Mouse (Mus musculus): Measurements from ENCODE around the gene Pknox1. TPM values are rescaled to one million over a fixed set of nuclear protein-coding genes. Genes with fewer than 3 reads are reported as not detected.
"Not testable (repeated sequence)": the region's sequence is repeated elsewhere in the genome, so short reads cannot be mapped to it uniquely, and the experiment has no call there.

Gene Pknox1
- polyA plus RNA-seq, 1 experiment from 2014 or later: 60.2 TPM

DNA sequence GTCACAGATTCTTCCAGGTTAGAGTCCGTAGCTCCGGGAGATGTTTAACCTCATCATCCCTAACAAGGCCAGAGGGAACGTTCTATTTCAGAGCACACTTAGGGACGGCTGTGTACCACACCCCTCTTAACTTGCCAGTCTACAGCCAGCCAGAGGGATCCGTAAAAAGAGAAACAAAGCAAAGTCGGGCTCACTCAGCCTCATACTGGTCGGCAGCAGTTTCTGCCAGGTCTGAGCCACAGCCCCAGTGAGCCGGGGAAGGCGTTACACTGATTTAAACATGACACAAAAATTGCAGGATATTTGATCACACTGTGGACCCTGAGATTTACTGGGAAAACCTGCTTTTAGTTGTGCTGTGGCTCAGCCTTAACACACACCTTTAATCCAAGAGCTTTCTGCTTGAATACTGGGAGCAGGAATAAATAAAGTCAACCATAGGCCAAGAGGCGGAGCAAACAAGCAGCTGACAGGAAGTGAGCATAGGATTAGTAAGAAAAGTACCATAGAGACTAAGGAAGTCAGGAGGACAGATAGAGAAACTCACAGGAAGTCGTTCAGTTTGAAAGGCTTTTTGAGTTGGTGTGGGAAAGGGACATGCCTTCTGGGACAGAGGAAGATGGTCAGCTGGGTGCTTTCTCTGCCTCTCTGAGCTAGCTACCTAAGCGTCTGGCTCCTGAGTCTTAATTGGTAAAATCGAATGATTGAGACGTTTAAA, 32.9 kb upstream of the Pknox1 start:
- Histone ChIP-seq H3K9ac (replicated peaks; ENCODE audit: low read depth, low read length) (no peak overlapping the region), H3K4me3 (ENCODE audit: low read depth, low read length) (no peak overlapping the region), H3K27me3 (ENCODE audit: control insufficient read depth, insufficient read depth, low read length) (no peaks in the 10 kb centered on the region), H3K9me3 (ENCODE audit: control insufficient read depth, low read length) (no peaks in the 10 kb centered on the region), H3K36me3 (ENCODE audit: control insufficient read depth, insufficient read depth, low read length) (peaks cover 30% of the 10 kb centered on the region), H3K4me2 (ENCODE audit: low read depth, low read length) (no peak overlapping the region), H3K27ac (ENCODE audit: low read depth, low read length) (no peak overlapping the region), H3K4me1 (ENCODE audit: control insufficient read depth, insufficient read depth, low read length) (peaks cover 10% of the 10 kb centered on the region)
- ATAC-seq (ENCODE audit: low read depth): no peak
- 88% methylated on average over 14 of the region's 14 CpGs for WGBS

DNA sequence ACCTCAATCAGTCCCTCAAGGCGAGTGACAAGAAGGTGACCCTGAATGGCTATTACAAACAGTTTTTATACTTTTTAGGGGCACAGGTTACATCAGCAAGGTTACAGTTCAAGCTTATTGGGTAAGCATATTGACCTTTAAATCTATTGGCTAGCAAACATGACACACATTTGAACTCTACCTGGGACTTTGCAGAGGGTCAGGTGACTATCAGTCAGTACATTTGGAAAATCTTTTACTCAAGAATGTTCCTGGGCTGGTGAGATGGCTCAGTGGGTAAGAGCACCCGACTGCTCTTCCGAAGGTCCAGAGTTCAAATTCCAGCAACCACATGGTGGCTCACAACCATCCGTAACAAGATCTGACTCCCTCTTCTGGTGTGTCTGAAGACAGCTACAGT, 32.2 kb upstream of the Pknox1 start:
- H3K4me2 ChIP-seq (ENCODE audit: low read depth, low read length); H3K9me3 ChIP-seq (ENCODE audit: control insufficient read depth, low read length); H3K27ac ChIP-seq (ENCODE audit: low read depth, low read length); H3K27me3 ChIP-seq (ENCODE audit: control insufficient read depth, insufficient read depth, low read length); ATAC-seq (ENCODE audit: low read depth); H3K9ac ChIP-seq (replicated peaks; ENCODE audit: low read depth, low read length); H3K4me3 ChIP-seq (ENCODE audit: low read depth, low read length): not testable (repeated sequence)
- 96% methylated on average over 3 of the region's 4 CpGs for WGBS
- Histone ChIP-seq H3K4me1 (ENCODE audit: control insufficient read depth, insufficient read depth, low read length) (peaks cover 10% of the 10 kb centered on the region), H3K36me3 (ENCODE audit: control insufficient read depth, insufficient read depth, low read length) (peaks cover 27% of the 10 kb centered on the region)

DNA sequence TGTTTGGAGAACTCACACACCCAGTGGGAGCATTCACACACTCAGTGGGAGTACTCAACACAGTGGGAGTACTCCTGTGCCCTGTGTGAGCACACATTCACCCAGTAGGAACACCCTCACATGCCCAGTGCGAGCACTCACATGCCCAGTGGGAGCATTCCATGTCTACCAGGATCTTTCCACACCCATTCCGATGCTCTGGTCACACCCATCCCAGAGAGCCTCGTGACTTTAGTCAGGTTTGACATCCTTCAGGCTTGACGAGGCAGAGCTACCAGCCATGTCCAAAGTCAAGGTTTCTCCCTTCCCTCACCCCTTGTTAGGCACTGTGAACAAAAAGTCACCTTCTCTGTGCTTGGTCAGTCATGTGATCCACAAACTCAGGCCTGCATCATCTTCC, 29.2 kb upstream of the Pknox1 start:
- Histone ChIP-seq H3K9ac (replicated peaks; ENCODE audit: low read depth, low read length) (peak overlapping the region; percentile 21; the same call in 1 of the 2 replicates), H3K27me3 (ENCODE audit: control insufficient read depth, insufficient read depth, low read length) (no peaks in the 10 kb centered on the region)

DNA sequence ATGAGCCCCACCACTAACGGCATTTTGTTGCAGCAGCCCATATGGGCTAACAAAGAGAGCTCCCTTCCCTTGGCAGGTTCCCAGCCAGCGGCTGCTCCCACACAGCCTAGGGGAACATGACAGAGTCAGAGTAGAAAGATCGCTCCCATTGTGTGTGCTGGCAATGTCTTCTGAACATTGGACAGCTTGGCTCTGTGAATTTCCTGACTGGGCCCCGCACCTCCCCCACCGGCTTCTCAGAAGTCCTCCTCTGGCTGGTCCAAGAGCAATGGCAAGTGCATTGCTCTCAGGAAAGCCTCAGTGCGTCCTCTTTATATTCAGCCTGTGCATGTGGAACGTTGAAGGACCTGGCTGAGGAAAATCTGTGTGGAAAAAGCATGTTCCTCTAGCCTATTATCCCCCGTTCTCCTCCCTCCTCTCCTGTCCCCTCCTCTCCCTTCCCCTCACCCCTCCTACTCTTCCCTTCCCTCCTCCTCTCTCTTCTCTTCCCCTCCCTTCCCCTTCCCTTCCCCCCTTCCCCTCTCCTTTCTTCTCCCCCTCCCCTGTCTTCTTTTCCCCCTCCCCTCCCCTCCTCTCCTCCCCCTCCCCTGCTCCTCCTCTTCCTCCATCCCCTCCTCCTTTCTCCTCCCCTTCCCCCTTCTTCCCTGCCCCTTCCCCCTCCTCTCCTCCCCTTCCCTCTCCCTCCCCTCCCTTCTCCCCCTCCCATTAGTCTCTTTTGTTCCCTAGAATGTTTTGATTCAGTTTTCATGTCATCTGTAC, 28.5 kb upstream of the Pknox1 start:
- peaks cover 17% of the 10 kb centered on the region for H3K4me1 ChIP-seq (ENCODE audit: control insufficient read depth, insufficient read depth, low read length)
- WGBS: 16% methylated on average over 8 of the region's 8 CpGs
- no peak overlapping the region for H3K4me3 ChIP-seq (ENCODE audit: low read depth, low read length)
- no peaks in the 10 kb centered on the region for H3K9me3 ChIP-seq (ENCODE audit: control insufficient read depth, low read length)
- peak; percentile 89; the same call in 1 of the 2 replicates for ATAC-seq (ENCODE audit: low read depth)
- H3K4me2 ChIP-seq (ENCODE audit: low read depth, low read length): peak overlapping the region; percentile 11; the same call in 1 of the 2 replicates
- peaks cover 2% of the 10 kb centered on the region; the same call in 1 of the 2 replicates for H3K36me3 ChIP-seq (ENCODE audit: control insufficient read depth, insufficient read depth, low read length)
- H3K27me3 ChIP-seq (ENCODE audit: control insufficient read depth, insufficient read depth, low read length): no peaks in the 10 kb centered on the region
- H3K9ac ChIP-seq (replicated peaks; ENCODE audit: low read depth, low read length): peak overlapping the region; percentile 21; the same call in 1 of the 2 replicates
- H3K27ac ChIP-seq (ENCODE audit: low read depth, low read length): peak overlapping the region; percentile 86

More for the DNA sequence above, 29.2 kb upstream of the Pknox1 start:
- ATAC-seq (ENCODE audit: low read depth): peak; percentile 36; the same call in 1 of the 2 replicates
- Histone ChIP-seq H3K9me3 (ENCODE audit: control insufficient read depth, low read length) (no peaks in the 10 kb centered on the region), H3K4me1 (ENCODE audit: control insufficient read depth, insufficient read depth, low read length) (peaks cover 14% of the 10 kb centered on the region), H3K4me2 (ENCODE audit: low read depth, low read length) (peak overlapping the region; percentile 11; the same call in 1 of the 2 replicates), H3K4me3 (ENCODE audit: low read depth, low read length) (no peak overlapping the region), H3K27ac (ENCODE audit: low read depth, low read length) (peak overlapping the region; percentile 86), H3K36me3 (ENCODE audit: control insufficient read depth, insufficient read depth, low read length) (peaks cover 6% of the 10 kb centered on the region; the same call in 1 of the 2 replicates)
- 65% methylated on average over 4 of the region's 4 CpGs for WGBS

DNA sequence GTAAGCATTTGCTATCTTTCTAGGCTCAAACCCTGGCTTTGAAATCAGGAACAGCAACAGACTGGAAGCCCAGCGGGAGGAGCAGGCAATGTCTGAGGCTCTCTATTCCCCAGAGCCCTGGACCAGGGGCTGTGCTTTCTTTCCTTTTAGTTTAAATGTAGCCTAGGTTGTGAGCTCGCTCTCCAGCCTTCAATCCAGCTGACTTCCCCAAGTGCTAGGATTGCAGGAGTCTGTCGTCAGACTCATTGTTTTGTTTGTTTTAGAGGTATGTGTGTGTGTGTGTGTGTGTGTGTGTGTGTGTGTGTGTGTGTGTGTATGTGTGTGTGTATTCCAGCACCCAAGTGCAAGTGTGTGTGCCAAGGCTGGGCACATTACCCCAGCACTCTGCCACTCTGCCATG, 24.4 kb upstream of the Pknox1 start:
- Histone ChIP-seq H3K9ac (replicated peaks; ENCODE audit: low read depth, low read length) (no peak overlapping the region), H3K27me3 (ENCODE audit: control insufficient read depth, insufficient read depth, low read length) (no peaks in the 10 kb centered on the region), H3K4me3 (ENCODE audit: low read depth, low read length) (no peak overlapping the region), H3K4me2 (ENCODE audit: low read depth, low read length) (no peak overlapping the region), H3K9me3 (ENCODE audit: control insufficient read depth, low read length) (no peaks in the 10 kb centered on the region), H3K4me1 (ENCODE audit: control insufficient read depth, insufficient read depth, low read length) (peaks cover 22% of the 10 kb centered on the region), H3K36me3 (ENCODE audit: control insufficient read depth, insufficient read depth, low read length) (no peaks in the 10 kb centered on the region), H3K27ac (ENCODE audit: low read depth, low read length) (peak overlapping the region; percentile 29; the same call in 1 of the 2 replicates)
- 48% methylated on average over 3 of the region's 3 CpGs for WGBS
- no peak for ATAC-seq (ENCODE audit: low read depth)

DNA sequence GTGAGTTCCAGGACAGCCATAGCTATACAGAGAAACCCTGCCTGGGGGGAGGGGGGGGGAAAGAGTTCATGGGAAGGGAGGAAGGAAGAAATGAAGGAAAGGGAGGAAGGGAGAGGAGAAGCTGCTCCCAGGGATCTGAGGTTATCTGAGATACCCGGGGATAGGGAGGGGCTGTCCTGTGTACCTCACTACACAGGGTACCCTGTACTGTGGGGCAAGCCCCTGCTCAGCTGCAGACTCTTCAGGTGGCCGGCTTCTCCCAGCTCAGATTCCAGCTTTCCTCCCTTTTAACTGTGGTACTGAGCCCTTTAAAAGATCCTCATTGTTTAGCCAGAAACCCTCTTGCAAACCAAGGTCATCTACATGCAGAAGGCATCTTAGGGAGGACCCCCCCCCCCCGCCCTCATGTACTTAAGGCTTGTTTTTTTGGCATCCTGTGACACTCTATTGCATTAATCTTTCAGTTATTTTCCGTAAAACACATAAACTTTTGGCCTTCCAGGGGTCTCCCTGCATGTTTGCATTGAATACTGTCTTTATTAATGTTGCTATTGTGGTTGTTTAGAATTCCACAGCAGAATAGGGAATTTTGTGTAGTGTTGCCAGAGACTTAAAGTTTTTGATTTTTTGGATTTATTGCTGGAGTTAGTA, 23.6 kb upstream of the Pknox1 start:
- 40% methylated on average over 4 of the region's 4 CpGs for WGBS
- peak overlapping the region; percentile 44; the same call in 1 of the 2 replicates for H3K27ac ChIP-seq (ENCODE audit: low read depth, low read length)

DNA sequence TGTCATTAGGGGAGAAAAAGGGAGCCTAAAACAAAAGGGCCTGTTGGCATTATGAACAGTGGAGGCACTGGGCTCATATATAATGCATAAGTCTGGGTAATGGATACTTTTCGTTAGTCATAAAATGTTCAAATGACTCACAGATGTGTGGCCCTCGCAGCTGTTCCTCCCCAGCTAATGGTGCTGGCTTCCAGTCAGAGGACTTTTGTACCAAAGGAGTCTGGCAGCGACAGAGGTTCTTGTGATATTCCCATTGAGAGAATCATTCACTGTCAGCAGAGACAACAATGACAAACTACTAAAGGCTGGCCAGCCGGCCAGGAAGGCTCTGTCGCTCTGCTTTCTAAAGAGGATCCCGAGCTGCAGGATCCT, 23.1 kb upstream of the Pknox1 start:
- 4% methylated on average over 6 of the region's 6 CpGs for WGBS
- H3K9me3 ChIP-seq (ENCODE audit: control insufficient read depth, low read length): no peaks in the 10 kb centered on the region
- H3K27ac ChIP-seq (ENCODE audit: low read depth, low read length): peak overlapping the region; percentile 44; the same call in 1 of the 2 replicates
- H3K27me3 ChIP-seq (ENCODE audit: control insufficient read depth, insufficient read depth, low read length): no peaks in the 10 kb centered on the region
- ATAC-seq (ENCODE audit: low read depth): peak; percentile 68; the same call in 1 of the 2 replicates
- no peaks in the 10 kb centered on the region for H3K36me3 ChIP-seq (ENCODE audit: control insufficient read depth, insufficient read depth, low read length)
- no peak overlapping the region for H3K4me2 ChIP-seq (ENCODE audit: low read depth, low read length)
- peaks cover 12% of the 10 kb centered on the region; the same call in 1 of the 2 replicates for H3K4me1 ChIP-seq (ENCODE audit: control insufficient read depth, insufficient read depth, low read length)
- H3K4me3 ChIP-seq (ENCODE audit: low read depth, low read length): no peak overlapping the region
- no peak overlapping the region for H3K9ac ChIP-seq (replicated peaks; ENCODE audit: low read depth, low read length)

More for the DNA sequence above, 23.6 kb upstream of the Pknox1 start:
- Histone ChIP-seq H3K9ac (replicated peaks; ENCODE audit: low read depth, low read length) (no peak overlapping the region), H3K4me3 (ENCODE audit: low read depth, low read length) (no peak overlapping the region), H3K27me3 (ENCODE audit: control insufficient read depth, insufficient read depth, low read length) (no peaks in the 10 kb centered on the region), H3K4me1 (ENCODE audit: control insufficient read depth, insufficient read depth, low read length) (peaks cover 14% of the 10 kb centered on the region; the same call in 1 of the 2 replicates), H3K9me3 (ENCODE audit: control insufficient read depth, low read length) (no peaks in the 10 kb centered on the region), H3K36me3 (ENCODE audit: control insufficient read depth, insufficient read depth, low read length) (no peaks in the 10 kb centered on the region), H3K4me2 (ENCODE audit: low read depth, low read length) (no peak overlapping the region)
- ATAC-seq (ENCODE audit: low read depth): 0 out of 2 replicates have a peak, but pooled peaks have one; percentile 42

DNA sequence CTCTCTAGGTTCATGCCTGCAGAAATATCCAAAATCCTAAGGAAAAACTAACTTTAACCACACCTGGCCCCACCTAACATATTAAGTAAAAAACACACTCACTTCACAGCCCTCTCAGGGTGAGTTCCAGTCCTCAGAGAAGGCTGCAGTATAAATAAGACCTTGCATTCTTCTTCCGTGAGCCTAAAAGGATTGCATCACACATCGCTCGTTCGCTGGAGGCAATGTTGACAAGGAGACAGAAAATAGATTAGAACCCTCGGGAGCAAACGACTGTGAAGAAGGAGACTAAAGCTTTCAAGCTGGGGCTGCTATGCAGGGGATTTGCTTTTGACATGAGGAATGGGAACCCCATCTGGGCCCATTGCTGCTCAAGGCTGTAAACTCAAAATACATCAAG, 21.0 kb upstream of the Pknox1 start:
- WGBS: 33% methylated on average over 6 of the region's 6 CpGs
- no peak overlapping the region for H3K4me2 ChIP-seq (ENCODE audit: low read depth, low read length)
- peaks cover 12% of the 10 kb centered on the region; the same call in 1 of the 2 replicates for H3K4me1 ChIP-seq (ENCODE audit: control insufficient read depth, insufficient read depth, low read length)
- no peak for ATAC-seq (ENCODE audit: low read depth)
- no peaks in the 10 kb centered on the region for H3K27me3 ChIP-seq (ENCODE audit: control insufficient read depth, insufficient read depth, low read length)
- no peak overlapping the region for H3K4me3 ChIP-seq (ENCODE audit: low read depth, low read length)
- no peaks in the 10 kb centered on the region for H3K36me3 ChIP-seq (ENCODE audit: control insufficient read depth, insufficient read depth, low read length)
- H3K27ac ChIP-seq (ENCODE audit: low read depth, low read length): no peak overlapping the region
- no peak overlapping the region for H3K9ac ChIP-seq (replicated peaks; ENCODE audit: low read depth, low read length)
- no peaks in the 10 kb centered on the region for H3K9me3 ChIP-seq (ENCODE audit: control insufficient read depth, low read length)
